Mouse (Mus musculus) mature B cell (primary cell): ENCODE data around the gene Atp6v1d.

Source experiments
- in situ Hi-C: fragments of 300-500 bp; cut with MboI; formaldehyde crosslinking; loops from 2 replicates; pipeline ENCODE4 v1.14.3; 2019

Atp6v1d gene

GRCm38 (mm10) chr12:78861496-78862253, at the start of gene Atp6v1d, which contains the start of gene Eif2s1:
Atp6v1d (minus strand) TSS chr12:78861638.
Eif2s1 (plus strand) TSS chr12:78861819.
- in situ Hi-C loops = no loop called here

GRCm38 (mm10) chr12:78910684-78911461, 49.4 kb upstream of the Atp6v1d start:
- in situ Hi-C loops = no loop called here

- in situ Hi-C loops = no loop called here
Measured at GRCm38 (mm10) chr12:78908081-78908605, 46.7 kb upstream of the Atp6v1d start.

DNA sequence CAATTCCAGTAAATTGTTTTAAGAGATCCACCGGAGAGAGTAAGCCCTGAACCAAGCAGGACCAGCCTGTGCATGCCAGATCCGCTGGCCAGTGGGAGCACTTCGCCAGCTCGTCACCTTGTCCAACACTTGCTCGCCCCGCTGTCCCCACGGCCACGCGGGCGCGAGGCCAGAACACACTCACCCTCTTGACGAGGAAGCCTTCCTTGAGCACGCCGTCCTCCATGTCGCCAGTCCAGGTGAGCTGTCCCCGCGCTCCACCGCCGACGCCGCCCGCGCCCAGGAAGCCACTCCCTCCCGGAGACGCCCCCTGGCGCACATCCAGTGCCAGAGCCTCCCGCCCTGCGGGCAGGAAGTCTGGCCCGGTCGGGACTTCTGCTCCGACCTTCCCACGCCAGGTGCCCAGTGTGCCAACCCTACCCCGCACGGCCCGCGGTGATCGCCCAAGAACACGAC, 45.3 kb upstream of the Atp6v1d start, which contains the start of gene Plek2:
Gene Plek2, minus strand, starts transcription at position 258 of the 456 bp plus-strand sequence.
- in situ Hi-C loops = no loop called here

DNA sequence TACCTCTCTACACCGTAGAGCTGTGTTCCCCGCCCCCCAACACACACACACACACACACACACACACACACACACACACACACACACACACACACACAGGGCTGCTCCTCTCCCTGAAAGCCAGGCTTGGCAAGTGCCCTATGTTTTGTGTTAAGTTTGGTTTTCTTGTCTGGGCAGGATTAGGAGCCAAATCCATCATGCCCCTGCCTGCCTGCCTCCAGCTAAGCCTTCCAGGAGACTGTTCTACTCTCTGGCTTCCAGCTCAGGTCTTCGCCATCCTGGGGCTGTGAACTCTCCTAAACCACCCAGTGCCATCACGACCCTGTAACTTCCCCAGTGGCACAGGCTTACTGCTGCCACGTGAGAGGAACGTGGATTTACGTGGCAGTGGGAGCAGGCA, 43.1 kb upstream of the Atp6v1d start:
- in situ Hi-C loops = no loop called here

- in situ Hi-C loops = no loop called here
Measured at GRCm38 (mm10) chr12:78903313-78903712, 41.9 kb upstream of the Atp6v1d start.

- in situ Hi-C loops = no loop called here
Measured at GRCm38 (mm10) chr12:78901467-78901866, 40.0 kb upstream of the Atp6v1d start.

GRCm38 (mm10) chr12:78897861-78898260, 36.4 kb upstream of the Atp6v1d start:
- in situ Hi-C loops = no loop called here

GRCm38 (mm10) chr12:78891149-78891548, 29.7 kb upstream of the Atp6v1d start:
- in situ Hi-C loops = no loop called here

DNA sequence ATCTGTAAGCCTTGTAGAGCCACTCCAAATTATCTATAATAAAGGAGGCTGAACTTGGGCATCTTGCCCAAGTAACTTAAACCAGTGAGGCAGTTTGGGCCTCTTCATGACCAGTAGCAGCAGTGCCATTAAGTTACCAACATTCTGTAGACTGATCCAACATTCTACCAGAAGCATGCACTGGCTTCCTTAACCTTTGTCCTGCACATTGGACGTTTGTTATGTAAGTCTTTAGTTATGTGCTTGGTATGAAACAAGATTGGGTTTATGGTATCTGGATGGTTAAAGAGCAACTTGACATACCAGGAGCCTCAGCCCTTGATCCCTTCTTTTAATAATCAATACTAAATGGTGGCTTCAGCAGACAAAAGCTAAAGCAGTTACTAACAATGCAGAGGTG, 28.6 kb upstream of the Atp6v1d start:
- in situ Hi-C loops = no loop called here

- in situ Hi-C loops = no loop called here
Measured at GRCm38 (mm10) chr12:78874581-78874980, 13.1 kb upstream of the Atp6v1d start.

GRCm38 (mm10) chr12:78868115-78868514, 6.7 kb upstream of the Atp6v1d start:
- in situ Hi-C loops = no loop called here

DNA sequence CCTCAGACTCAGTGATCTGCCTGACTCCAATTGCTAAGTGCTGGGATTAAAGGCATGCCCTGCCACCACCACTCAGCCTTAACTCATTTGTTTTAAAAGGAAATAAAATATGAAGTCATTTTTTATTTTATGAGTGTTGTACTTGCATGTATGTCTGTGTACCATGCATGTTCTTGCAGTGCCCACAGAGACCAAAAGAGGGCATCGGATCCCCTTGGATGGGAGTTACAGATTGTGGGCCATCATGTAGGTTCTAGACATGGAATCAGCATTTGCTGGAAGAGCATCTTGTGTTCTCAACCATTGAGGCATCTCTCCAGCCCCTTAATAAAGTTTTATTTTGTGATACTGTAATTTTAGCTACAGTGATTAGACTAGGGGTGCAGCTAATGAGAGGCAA, 4.0 kb upstream of the Atp6v1d start:
- in situ Hi-C loops = no loop called here

- in situ Hi-C loops = no loop called here
Measured at GRCm38 (mm10) chr12:78862254-78862730, 854 bp upstream of the Atp6v1d start.

- in situ Hi-C loops = no loop called here
Measured at GRCm38 (mm10) chr12:78860921-78861495, 430 bp downstream of the Atp6v1d start.

DNA sequence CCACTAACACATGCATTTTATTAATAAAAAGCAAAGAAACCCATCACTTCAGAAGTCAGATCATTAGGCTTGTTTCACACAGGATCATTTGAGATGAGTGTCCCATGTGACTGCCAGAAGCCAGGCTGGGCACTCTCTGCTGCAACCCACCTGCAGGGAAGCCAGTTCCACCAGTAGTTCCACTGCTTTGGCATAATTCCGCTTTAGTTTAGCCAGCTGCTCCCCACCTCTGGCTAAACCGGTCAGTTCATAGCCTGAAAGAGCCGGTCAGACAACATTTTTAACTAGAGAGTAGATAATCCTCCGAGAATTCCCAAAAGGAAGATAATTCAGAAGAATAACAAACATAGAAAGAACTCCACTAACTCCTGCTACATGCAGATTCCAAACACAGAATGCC, 13.2 kb downstream of the Atp6v1d start:
- in situ Hi-C loops = no loop called here

GRCm38 (mm10) chr12:78842429-78842828, 19.0 kb downstream of the Atp6v1d start:
- in situ Hi-C loops = no loop called here

DNA sequence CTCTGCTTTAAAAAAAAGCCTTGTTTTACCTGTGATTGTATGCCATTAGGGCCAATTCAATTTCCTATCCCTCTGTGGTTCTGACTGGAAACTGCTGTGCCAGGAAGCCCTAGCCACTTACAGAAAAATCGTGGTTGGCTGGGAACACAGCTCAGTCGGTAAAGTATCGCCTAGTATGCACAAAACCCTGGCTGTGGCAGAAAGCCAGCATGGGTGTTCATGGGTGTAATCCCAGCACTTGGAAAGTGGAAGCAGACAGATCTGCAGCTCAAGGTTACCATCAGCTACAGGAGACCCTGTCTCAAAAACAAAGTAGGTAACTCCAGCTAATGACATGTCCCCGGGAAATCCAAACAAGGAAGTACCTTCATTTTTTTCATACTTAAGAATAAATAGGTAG, 21.5 kb downstream of the Atp6v1d start:
- in situ Hi-C loops = no loop called here

DNA sequence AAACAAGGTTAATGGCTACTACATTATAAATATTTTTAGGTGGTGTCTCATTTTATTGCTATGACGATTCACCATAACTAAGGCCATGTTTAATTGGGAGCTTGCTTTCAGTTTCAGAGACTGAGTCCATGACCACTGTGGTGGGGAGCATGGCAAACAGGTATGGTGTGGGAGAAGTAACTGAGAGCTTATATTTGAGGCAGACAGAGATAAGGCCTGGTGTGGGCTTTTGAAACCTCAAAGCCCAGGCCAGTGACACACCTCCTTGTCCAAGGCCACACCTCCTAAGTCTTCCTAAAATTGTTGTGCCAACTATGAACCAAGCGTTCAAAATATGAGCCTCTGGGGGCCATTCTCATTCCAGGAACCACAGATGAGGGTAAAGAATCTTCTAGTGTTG, 26.9 kb downstream of the Atp6v1d start:
- in situ Hi-C loops = no loop called here

GRCm38 (mm10) chr12:78814437-78814836, 47.0 kb downstream of the Atp6v1d start:
- in situ Hi-C loops = no loop called here

DNA sequence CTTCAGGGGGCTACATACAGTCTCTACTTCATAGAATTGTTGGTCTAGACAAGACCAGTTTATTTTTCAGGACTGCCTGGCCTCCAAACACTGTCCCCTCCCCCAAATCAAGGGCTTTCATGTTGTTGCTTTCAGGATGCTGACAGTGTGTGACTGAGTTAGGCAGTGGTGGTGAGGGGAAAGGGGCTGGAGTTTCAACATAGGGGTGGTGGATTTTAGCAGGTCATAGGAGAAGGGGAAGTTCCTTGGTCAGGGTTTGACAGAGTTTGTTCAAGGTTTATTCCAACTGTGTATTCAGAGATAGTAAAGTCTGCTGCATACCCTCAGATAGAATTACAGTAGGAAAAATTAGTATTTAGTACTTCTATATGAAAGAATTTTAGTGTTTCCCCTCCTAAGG, 59.6 kb downstream of the Atp6v1d start:
- in situ Hi-C loops = no loop called here

DNA sequence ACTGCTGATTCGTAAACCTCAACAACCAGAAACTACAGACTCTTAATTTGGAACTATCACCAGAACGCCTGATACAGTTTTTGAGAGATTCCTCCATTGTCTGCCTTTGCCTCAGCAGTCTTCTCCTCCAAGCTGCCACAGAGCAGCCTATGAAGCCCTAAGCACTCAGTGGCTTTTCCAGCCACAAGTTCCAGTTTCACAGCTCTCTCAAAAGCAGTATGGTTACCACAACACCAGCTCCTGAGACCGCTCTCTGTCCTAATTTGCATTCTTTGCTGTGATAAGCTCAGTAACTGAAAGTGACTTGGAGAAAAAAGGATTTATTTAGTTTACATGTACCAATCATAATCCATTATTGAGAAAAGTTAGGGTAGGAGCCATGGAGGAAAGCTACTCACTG, 61.4 kb downstream of the Atp6v1d start:
- in situ Hi-C loops = no loop called here
